Mouse (Mus musculus) G1E (cell line): ENCODE results near the gene Dolpp1. TPM values are rescaled to one million over a fixed set of nuclear protein-coding genes. Genes with fewer than 3 reads are reported as not detected.

Experiments
- ATAC-seq: 2 replicates; pipeline ENCODE4 v1.8.0; 2016; ENCODE audit warnings: mild to moderate bottlenecking; ENCODE audit not compliant: insufficient number of reproducible peaks, poor library complexity, low FRiP score, severe bottlenecking; ENCODE audit errors: extremely low read depth
- DNase-seq: peaks from one replicate; pipeline ENCODE4 v3.0.0; 2012; ENCODE audit warnings: low spot score
- H3K27me3 ChIP-seq: 2 replicates; pipeline ENCODE4 v1.6.1; 2012; ENCODE audit warnings: mild to moderate bottlenecking, low read length, inconsistent platforms; ENCODE audit not compliant: insufficient read depth
- H3K36me3 ChIP-seq: replicated peaks from 2 replicates; pipeline ENCODE3; 2012; ENCODE audit warnings: mild to moderate bottlenecking, inconsistent platforms
- H3K4me1 ChIP-seq: 2 replicates; pipeline ENCODE4 v1.6.1; 2012; ENCODE audit warnings: low read depth, low read length, inconsistent platforms, mixed read lengths; ENCODE audit not compliant: insufficient read depth
- H3K4me3 ChIP-seq: 2 replicates; pipeline ENCODE4 v1.5.1; 2012; ENCODE audit warnings: low read depth, mild to moderate bottlenecking, inconsistent platforms, low read length, moderate library complexity, mixed read lengths
- H3K9me3 ChIP-seq: replicated peaks from 2 replicates; pipeline ENCODE4 v1.6.1; 2012; ENCODE audit warnings: inconsistent platforms
- CTCF ChIP-seq: IDR thresholded peaks from 2 replicates; pipeline ENCODE4 v1.5.1; 2012; ENCODE audit warnings: low read depth, low read length, inconsistent platforms, mixed read lengths
- GATA1 ChIP-seq: IDR thresholded peaks from 2 replicates; pipeline ENCODE4 v1.6.1; 2012; ENCODE audit warnings: borderline replicate concordance, low read length, inconsistent platforms, mixed read lengths
- GATA2 ChIP-seq: IDR thresholded peaks from 2 replicates; pipeline ENCODE4 v1.6.1; 2012; ENCODE audit warnings: low read depth, low read length, inconsistent platforms, borderline replicate concordance
- POLR2AphosphoS5 ChIP-seq: IDR thresholded peaks from 2 replicates; pipeline ENCODE4 v1.6.1; 2012; ENCODE audit warnings: low read depth, low read length, inconsistent platforms; ENCODE audit not compliant: insufficient replicate concordance
- TAL1 ChIP-seq: conservative IDR thresholded peaks from 2 replicates; pipeline ENCODE4 v1.6.1; 2012; ENCODE audit warnings: low read depth, low read length, inconsistent platforms, mixed read lengths
- polyA plus RNA-seq: library from polyadenylated mRNA; stranded (reverse); fragments of >175 nt; gene quantifications from 2 replicates; pipeline ENCODE4 v1.2.3, GENCODE M21; 2012
- total RNA-seq, 2 experiments: library from RNA; stranded (forward) in 1 of 2; stranded (reverse) in 1 of 2; fragments of 200-1000 nt in 1 of 2; fragments of >200 nt in 1 of 2; fragmentation: Nextera tagmentation in 1 of 2; gene quantifications; 2 replicates each; pipeline ENCODE4 v1.2.3; 2014 to 2017

The Dolpp1 gene
- total and polyA plus RNA-seq, 3 experiments: 17.3 to 25.8 (median 23.2) TPM

- TF ChIP-seq POLR2AphosphoS5 (no peak), GATA2 (no peak), GATA1 (no peak), CTCF (no peak), TAL1 (no peak)
- ATAC-seq (no peak), DNase-seq (no peak)
- Histone ChIP-seq H3K4me1 (peaks cover 57% of the 10 kb centered on the region), H3K36me3 (peaks cover 64% of the 10 kb centered on the region), H3K9me3 (no peaks in the 10 kb centered on the region), H3K4me3 (no peak overlapping the region), H3K27me3 (no peaks in the 10 kb centered on the region)
Observed at GRCm38 (mm10) chr2:30355861-30356260, 36.2 kb upstream of the Dolpp1 start.

GRCm38 (mm10) chr2:30356266-30356665 lies 35.8 kb upstream of the Dolpp1 start:
- DNase-seq (no peak), ATAC-seq (no peak)
- Histone ChIP-seq H3K36me3 (peaks cover 60% of the 10 kb centered on the region), H3K4me1 (peaks cover 54% of the 10 kb centered on the region), H3K9me3 (no peaks in the 10 kb centered on the region), H3K4me3 (no peak overlapping the region), H3K27me3 (no peaks in the 10 kb centered on the region)
- no peak for TF ChIP-seq GATA2
- TF ChIP-seq GATA1: no peak
- TF ChIP-seq CTCF: no peak
- no peak for TF ChIP-seq POLR2AphosphoS5
- TF ChIP-seq TAL1: no peak

DNA sequence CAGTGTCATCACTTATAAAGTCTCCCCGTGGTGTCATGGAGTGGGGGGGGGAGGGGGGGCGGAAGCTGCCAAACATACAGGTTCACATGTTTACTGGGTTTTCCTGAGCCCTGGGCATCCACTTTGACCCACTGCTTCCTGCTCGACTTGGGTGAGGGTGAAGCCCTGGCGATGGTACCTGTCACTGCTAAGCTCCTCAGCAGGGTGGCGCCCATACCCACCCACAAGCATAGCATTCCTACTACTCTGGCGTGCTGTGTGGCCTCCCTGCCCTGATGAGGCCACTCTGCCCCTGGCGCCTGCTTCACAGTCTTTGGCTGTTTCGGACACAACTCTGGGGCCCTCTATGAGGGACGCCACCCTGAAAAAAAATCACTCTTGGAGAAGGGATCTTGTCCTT lies 35.1 kb upstream of the Dolpp1 start:
- no peak for TF ChIP-seq CTCF
- no peak for TF ChIP-seq GATA2
- TF ChIP-seq GATA1: no peak
- no peak for TF ChIP-seq TAL1
- no peak for TF ChIP-seq POLR2AphosphoS5
- H3K9me3 ChIP-seq: no peaks in the 10 kb centered on the region
- peaks cover 53% of the 10 kb centered on the region for H3K4me1 ChIP-seq
- ATAC-seq (no peak), DNase-seq (no peak)
- peaks cover 58% of the 10 kb centered on the region for H3K36me3 ChIP-seq
- no peak overlapping the region for H3K4me3 ChIP-seq
- H3K27me3 ChIP-seq: no peaks in the 10 kb centered on the region

DNA sequence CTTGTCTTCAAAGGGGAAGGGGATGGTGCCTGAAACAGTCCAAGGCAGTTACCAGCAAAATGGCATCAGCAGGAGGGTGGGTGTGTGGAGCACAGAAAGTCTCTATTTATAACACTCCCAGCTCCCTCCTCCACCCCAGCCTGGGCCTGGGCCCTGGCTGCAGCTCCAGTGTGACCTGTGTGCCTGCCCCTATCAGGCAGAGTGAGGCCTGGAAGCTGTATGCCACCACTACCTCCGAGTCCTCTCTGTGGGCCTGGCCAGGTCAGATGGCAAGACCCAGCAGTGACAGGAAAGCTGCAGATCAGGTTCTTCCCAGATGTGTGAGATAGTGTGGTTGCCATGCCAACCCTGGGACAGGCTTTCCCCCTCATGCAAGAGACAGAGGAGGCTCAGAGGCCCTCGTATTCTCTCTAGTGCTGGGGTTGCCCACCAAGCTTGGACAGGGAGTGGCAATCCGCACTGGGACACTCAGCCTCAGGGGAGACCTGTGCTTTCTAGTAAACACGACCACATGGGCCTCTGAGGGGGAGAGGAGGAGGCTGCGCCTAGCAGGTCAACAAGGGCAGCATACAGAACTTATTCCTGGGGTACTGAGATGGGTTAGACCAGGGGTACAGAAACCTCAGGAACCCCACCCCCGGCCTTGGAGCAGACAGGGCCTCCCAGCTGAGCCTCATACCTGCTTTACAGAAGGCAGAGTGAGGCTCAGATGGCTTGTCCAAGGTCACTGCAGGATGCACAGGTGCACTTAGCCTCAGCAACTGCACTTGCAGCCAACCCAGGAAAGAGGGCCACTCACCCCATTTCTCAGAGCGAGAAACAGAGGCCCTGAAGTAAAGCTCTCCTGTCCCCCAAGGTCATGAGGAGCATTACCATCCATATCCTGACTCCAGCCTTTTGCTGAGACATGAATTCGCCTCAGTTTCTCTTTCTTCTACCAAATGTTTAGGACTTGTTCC lies 34.2 kb upstream of the Dolpp1 start:
- peaks cover 3% of the 10 kb centered on the region; the same call in 1 of the 2 replicates for H3K9me3 ChIP-seq
- peaks cover 50% of the 10 kb centered on the region for H3K36me3 ChIP-seq
- H3K27me3 ChIP-seq: no peaks in the 10 kb centered on the region
- no peak for DNase-seq
- TF ChIP-seq GATA1 (no peak), GATA2 (no peak), TAL1 (no peak), POLR2AphosphoS5 (no peak), CTCF (no peak)
- H3K4me3 ChIP-seq: peak overlapping the region; percentile 75; the same call in 1 of the 2 replicates
- ATAC-seq: no peak
- H3K4me1 ChIP-seq: peaks cover 53% of the 10 kb centered on the region

DNA sequence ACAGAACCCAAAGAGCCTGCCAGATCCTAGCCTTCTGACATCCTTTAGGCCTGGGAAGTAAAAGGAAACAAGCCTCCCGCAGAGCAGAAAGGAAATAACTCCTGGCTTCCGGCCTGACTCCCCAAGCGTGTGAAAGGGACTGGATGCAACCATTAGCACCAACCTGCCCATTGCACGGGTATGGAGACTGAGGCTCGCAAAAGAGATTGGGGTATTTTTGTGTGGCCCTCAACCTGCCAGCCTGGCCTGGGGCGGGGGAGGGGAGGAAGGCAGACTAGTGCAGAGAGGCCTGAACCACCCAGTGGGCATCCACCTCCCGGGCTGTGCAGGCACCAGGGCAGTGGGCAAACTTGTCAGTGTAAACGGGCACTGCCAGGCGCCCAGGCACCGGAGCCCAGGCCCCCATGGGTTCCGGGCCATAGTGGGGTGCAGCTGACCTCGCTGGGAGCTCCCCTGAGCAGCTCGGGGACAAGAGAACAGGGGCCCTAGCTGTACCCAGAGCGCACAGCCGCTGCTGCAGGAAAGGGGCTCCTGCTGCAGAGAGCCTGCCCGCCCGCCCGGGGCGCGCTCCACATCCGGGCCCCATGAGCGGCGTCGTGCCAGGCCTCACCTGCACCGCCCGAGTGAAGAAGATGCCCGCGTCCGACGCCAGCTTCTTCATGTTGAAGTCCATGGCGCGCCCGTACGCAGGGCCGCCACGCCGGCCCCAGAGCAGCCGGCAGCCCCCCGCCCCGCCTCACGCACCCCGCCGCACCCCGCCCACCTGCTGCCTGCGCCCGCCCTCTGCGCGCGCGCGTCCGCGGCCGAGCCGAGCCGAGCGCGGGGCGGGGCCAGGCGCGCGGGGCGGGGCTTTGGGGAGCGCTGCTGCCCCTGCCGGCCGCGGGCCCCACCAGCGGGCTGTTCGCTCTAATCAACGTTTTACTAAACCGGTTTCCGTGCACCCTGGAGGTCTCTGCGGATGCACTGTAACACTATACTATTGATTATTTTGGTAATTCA lies 33.2 kb upstream of the Dolpp1 start, which contains the start of gene Sh3glb2:
Gene Sh3glb2, minus strand, starts transcription at position 805 of the 999 bp plus-strand sequence.
- Histone ChIP-seq H3K9me3 (peaks cover 4% of the 10 kb centered on the region; the same call in 1 of the 2 replicates), H3K27me3 (no peaks in the 10 kb centered on the region), H3K36me3 (peaks cover 41% of the 10 kb centered on the region), H3K4me1 (peaks cover 55% of the 10 kb centered on the region), H3K4me3 (peak within 1 kb of the TSS; percentile 75)
- DNase-seq (peak; percentile 90), ATAC-seq (no peak)
- TF ChIP-seq CTCF (no peak), POLR2AphosphoS5 (no peak), GATA2 (no peak), TAL1 (no peak), GATA1 (no peak)
